Mouse (Mus musculus): ENCODE results near the gene Dct.

Dct gene

DNA sequence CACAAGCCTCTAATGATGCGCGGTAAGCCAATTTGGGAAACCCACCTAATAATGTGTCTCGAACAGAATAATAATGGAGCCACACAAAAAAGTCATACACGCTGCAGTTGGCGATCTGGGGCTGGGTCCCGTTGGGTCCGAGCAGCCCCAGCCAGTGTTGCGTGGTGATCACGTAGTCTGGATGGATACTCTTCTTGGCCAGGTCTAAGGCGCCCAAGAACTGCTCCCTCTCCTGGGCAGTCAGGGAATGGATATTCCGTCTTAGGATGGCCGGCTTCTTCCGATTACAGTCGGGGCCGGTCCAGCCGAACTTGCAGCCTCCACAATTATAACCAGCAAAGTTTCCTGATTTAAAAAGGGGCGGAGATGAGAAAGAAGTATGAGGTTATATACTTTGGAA, 9.1 kb downstream of the Dct start:
- no peak for DNase-seq (ENCODE audit: low read depth, low spot score)

- DNase-seq (ENCODE audit: low read depth, low spot score), result no peak
Measured at GRCm38 (mm10) chr14:118042066-118042762, 9.8 kb downstream of the Dct start.

- no peak for DNase-seq (ENCODE audit: low read depth, low spot score)
Measured at GRCm38 (mm10) chr14:118040550-118041250, 11.3 kb downstream of the Dct start.

DNA sequence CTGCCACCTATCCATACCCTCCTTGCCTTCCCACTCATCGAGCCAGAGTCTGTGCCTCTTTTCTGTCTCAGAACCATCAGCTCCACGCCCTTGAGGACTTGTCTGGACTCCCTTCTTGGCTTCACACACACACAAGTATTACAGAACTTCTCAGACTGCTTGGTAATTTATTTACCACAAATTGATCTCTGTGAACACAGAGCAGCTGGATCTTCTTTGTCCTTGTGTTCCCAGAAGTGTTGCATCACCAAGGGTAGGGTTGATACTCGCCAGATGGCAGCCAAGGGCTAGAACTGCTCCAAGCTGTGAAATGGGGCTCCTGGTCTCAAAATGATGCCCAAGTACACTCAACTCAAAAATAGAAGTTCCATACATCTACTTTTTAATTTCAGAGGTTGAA, 13.0 kb downstream of the Dct start:
- no peak for DNase-seq (ENCODE audit: low read depth, low spot score)

DNA sequence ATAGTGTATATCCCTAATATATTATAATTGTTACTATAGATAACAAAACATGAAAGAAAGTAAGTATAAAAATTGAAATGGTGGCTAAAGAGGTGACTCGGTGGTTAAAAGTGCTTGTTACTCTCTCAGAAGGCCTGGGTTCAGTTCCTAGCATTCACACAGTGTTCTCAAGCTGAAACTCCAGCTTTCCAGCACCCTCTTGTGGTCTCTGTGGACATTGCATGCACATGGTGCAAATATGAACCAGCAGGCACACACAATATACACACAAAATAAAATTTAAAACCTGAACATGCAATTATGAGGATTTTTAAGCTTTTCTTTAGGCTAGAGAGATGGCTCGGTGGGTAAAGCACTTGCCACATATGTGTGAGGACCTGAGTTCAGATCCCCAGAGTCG, 24.5 kb downstream of the Dct start:
- DNase-seq (ENCODE audit: low read depth, low spot score), result no peak

DNA sequence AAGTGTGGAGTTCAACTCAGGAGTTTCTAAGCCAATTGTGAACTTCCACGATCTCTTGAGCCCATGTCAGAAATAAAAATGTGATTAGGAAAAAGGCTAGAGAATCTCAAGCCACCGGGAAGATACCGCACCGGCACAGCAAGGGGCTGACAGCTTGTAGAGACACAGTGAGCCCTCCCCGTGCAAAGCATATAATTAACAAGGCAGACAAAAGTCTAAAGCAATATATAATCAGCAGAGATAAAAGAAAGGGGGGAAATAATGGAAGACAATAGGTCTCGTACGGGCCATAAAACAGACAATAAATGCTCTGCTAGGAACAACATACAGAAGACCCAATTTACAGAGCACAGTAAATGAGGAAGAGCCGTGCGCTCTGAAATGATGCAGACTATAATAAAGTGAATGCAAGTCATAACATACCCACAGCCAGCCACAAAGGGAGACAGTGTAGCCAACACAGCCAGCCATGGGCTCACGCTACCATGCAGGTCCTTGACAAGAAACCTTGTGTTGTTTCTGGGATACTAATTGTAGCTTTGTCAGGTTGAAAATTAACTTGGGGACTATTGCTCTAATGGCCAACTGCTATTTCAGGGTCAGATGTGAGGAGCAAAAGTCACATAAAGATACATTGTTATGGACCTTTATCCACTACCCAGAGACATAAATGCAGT, 30.0 kb downstream of the Dct start:
- DNase-seq (ENCODE audit: low read depth, low spot score), result no peak

DNA sequence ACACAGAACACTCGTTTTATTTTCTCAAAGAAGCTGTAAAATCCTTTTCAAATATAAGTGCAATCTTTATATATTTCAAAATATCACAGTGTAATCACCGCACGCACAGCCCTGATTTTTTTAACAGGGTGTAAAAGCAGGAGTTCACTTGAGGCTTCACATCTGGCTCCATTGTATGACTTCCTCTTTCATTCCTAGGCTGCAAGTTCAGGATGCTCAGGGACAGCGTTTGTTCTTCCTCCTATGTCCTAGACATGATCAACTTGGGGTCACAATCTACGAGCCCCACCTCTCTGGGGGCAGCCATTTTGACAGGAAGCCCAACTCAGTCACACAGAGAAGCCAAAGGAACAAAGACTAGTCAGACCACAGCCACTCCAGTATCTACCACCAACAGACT, 32.7 kb downstream of the Dct start:
- no peak for DNase-seq (ENCODE audit: low read depth, low spot score)

DNA sequence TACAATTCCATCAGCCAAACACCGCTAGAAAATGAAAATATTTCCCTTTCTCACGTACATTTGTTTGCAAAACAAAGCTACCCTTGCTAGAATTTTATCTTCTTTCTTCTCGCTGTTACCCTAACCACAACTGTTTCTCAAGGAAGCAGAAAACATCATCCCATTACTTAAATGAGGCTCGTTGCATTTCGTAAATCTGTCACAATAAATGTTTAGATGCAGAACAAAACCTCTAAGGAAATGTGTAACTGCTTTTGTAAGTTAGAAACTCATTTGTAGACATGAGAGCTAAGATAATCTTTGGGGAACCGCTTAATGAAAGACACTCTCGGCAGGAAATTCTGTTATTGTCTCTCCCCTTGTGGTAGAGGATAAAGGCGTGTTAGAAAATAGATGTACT, 38.8 kb downstream of the Dct start:
- no peak for DNase-seq (ENCODE audit: low read depth, low spot score)

GRCm38 (mm10) chr14:118009541-118009940, 42.5 kb downstream of the Dct start:
- DNase-seq (ENCODE audit: low read depth, low spot score), result no peak

DNA sequence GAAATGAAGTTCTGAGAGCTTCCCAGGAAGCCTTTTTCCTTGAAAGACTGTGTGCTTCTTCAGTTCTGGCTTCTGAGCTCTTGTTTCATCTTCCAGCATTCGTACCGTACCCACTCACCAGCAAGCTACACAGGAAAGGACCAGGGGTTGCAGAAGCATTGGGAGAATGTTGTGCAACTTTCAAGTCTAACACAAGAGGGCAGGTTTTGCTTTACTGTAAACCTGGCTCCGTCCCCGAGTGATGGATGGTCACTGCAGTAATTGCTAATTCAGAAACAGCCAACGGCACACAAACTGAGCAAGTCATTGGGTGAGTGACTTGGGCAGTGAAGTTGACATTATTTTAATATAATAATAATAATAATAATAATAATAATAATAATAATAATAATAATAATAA, 46.3 kb downstream of the Dct start:
- no peak for DNase-seq (ENCODE audit: low read depth, low spot score)

GRCm38 (mm10) chr14:118004434-118004833, 47.6 kb downstream of the Dct start:
- DNase-seq (ENCODE audit: low read depth, low spot score), result no peak

- no peak for DNase-seq (ENCODE audit: low read depth, low spot score)
Measured at GRCm38 (mm10) chr14:117993845-117994244, 58.2 kb downstream of the Dct start.

GRCm38 (mm10) chr14:117992600-117993256, 59.3 kb downstream of the Dct start:
- no peak for DNase-seq (ENCODE audit: low read depth, low spot score)

- no peak for DNase-seq (ENCODE audit: low read depth, low spot score)
Measured at GRCm38 (mm10) chr14:117990203-117990602, 61.8 kb downstream of the Dct start.

GRCm38 (mm10) chr14:117988444-117988843, 63.6 kb downstream of the Dct start:
- DNase-seq (ENCODE audit: low read depth, low spot score), result no peak

- DNase-seq (ENCODE audit: low read depth, low spot score), result no peak
Measured at GRCm38 (mm10) chr14:117981532-117981931, 70.5 kb downstream of the Dct start.

- no peak for DNase-seq (ENCODE audit: low read depth, low spot score)
Measured at GRCm38 (mm10) chr14:117972576-117972975, 79.5 kb downstream of the Dct start.

All from CD4-positive helper T cell, adult 2 months (primary cell).